Mouse (Mus musculus): ENCODE data around the gene Gm7356. TPM values are rescaled to one million over a fixed set of nuclear protein-coding genes. Genes with fewer than 3 reads are reported as not detected.
"Not testable (repeated sequence)": the region's sequence is repeated elsewhere in the genome, so short reads cannot be mapped to it uniquely, and the experiment has no call there.

The Gm7356 gene
- not detected for polyA plus RNA-seq (2017; shearing (Covaris generic))

DNA sequence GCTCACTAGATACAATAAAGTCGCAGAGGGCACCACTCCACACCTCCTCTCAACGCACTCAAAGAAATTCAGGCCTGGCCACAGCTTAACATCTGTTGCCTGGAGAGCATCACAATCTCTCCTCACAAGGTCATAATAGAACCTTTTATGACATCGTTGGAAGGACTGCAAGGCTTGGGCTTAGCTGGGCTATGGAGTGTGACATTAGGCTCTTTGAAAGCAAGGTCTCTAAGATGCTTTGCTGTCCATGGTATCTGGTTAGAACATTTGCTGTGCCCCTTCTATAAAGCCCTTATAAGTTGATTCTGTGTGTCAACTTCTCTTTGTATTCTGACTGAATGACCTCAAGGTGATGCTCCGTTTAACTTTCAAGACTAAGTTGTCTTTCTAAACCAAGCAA is at the start of gene Gm7356:
Gene Gm7356 (minus strand): TSS at position 101 of the 400 bp plus-strand sequence.
- ATAC-seq = not testable (repeated sequence)

DNA sequence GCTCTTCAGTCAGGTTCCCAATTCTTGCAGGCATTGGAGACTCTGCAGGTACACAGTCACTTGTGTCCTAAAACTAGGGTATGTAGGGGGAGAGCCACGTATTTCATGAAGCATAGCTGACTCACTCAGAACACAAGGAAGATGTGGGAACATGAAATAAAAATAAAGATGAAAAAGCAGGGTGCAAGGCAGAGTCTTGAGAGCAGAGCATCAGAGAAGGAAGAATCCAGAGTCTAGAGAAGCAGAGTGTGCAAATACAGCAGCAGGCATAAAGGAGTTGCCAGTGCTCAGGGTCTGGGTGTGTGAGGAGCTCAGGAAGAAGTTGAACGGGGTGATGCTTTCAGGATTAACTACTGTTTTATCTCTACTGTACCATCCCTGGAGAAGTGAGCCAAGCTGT is 38.4 kb upstream of the Gm7356 start:
- not testable (repeated sequence) for ATAC-seq

DNA sequence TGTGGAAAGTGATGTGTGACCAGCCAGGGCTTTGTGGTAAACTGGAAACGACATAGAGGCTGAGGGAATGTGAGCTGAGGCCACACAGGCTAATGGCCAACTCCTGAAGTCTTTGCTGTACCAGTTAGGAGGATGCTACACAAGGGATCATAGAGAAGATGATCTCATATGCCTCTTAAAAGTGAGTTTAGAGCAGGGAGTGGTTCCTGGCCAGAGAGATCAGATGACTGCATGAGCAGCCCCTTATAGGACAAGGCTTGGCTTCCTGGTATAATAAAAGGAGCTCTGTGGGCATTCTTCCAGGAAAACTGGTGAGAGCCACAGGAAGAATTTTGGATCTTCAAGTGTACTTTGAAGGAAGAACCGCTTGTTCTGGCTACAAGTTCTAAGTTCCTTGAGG is 33.5 kb upstream of the Gm7356 start:
- ATAC-seq = not testable (repeated sequence)

DNA sequence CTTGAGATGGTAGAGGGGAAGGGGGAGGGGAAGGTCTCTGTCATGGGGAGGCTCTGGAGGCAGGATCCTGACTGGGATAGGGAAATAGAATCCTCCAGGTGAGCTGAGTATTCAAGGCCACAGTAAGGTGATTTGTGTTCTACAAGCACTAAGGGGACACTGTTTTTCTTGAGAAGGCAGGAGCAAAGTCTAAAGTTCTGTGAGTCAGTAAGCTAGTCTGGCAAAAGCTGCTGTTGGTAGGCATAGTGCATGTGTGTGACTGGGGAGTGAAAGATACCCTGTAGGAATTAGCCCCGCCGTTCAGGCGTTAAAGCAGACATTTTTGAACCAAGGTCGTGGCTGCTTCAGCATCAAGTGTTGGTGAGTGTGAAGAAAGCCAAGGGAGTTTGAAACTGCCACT is 32.6 kb upstream of the Gm7356 start:
- not testable (repeated sequence) for ATAC-seq

DNA sequence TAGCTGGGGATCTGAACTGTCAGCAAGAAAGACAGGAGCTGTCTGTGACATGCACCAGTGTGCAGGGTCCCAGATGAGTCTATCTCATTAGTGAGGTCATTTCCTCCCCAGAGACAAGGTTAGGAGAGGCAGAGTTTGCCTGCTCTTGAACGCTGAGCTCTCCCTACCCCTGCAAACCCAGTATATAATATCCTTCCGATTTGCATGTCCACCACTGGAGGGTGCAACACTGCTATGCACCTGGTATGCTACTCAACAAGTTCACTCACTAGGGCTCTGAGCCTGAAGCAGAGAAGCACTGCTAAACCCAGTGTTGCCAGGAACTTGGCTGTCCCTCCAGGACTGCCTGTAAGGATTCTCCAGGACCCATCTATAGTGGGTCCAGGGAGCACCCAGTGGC is 10.1 kb downstream of the Gm7356 start:
- not testable (repeated sequence) for ATAC-seq

DNA sequence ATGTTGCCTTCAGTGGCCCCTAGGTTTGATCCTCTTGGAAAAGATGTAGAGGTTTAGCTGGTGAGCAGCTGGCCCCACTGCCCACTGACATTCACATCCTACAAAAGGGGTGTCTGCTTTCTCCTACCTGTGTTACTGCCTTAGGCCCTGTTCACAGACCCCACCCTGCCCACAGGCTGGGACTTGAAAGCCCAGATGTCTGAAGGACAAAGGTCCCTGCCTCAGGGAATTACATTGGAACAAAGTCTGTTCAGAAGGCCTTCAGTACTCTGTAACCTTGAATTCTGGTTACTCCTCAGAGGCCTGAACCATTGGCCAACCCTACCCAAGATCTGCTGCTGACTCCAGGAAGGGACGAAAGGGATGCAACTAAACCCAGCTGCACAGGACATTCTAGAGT is 15.8 kb downstream of the Gm7356 start:
- ATAC-seq = no peak

DNA sequence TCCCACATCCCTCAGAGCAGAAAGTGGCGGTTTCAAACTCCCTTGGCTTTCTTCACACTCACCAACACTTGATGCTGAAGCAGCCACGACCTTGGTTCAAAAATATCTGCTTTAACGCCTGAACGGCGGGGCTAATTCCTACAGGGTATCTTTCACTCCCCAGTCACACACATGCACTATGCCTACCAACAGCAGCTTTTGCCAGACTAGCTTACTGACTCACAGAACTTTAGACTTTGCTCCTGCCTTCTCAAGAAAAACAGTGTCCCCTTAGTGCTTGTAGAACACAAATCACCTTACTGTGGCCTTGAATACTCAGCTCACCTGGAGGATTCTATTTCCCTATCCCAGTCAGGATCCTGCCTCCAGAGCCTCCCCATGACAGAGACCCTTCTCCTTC is 32.7 kb downstream of the Gm7356 start:
- ATAC-seq = not testable (repeated sequence)

DNA sequence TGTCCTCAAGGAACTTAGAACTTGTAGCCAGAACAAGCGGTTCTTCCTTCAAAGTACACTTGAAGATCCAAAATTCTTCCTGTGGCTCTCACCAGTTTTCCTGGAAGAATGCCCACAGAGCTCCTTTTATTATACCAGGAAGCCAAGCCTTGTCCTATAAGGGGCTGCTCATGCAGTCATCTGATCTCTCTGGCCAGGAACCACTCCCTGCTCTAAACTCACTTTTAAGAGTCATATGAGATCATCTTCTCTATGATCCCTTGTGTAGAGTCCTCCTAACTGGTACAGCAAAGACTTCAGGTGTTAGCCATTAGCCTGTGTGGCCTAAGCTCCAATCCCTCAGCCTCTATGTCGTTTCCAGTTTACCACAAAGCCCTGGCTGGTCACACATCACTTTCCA is 33.6 kb downstream of the Gm7356 start:
- not testable (repeated sequence) for ATAC-seq

DNA sequence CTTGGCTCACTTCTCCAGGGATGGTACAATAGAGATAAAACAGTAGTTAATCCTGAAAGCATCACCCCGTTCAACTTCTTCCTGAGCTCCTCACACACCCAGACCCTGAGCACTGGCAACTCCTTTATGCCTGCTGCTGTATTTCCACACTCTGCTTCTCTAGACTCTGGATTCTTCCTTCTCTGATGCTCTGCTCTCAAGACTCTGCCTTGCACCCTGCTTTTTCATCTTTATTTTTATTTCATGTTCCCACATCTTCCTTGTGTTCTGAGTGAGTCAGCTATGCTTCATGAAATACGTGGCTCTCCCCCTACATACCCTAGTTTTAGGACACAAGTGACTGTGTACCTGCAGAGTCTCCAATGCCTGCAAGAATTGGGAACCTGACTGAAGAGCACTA is 38.5 kb downstream of the Gm7356 start:
- not testable (repeated sequence) for ATAC-seq

DNA sequence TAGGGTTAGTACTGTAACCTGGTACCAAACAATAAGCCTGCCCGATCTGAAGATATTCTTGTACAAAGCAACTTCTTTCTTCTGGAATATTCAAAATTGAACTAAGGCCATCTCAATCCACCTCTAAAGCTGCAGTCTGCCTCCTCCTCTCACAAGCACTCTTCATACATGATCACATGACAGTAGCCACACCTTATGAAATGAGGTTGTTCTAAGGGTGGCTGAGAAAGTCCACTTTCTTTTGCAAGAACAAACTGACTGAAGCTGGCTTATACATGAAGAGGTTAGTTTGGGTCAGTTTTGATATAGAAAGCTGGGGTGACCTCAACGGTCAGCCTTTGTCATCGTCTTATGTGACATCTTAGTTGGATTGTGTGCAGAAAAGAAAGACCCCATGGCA is 41.3 kb downstream of the Gm7356 start:
- ATAC-seq = not testable (repeated sequence)

DNA sequence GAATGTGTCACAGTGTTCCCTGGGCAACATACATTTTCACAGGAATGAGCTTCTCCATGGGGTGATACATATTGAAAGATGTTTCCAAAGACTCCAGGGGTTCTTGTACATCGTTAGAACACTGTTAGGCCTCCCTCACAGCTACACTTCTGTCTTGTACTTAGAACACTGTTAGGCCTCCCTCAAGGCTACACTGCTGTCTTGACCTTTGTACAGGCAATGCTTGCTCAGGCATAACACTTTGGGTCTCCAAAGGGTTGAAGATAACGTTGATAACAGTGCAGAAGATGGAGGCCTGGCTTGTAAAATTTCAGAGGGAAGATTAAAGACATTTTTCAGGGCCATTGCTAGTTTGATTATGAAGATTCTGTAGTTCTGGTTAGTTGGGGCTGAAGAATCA is 45.4 kb downstream of the Gm7356 start:
- not testable (repeated sequence) for ATAC-seq

DNA sequence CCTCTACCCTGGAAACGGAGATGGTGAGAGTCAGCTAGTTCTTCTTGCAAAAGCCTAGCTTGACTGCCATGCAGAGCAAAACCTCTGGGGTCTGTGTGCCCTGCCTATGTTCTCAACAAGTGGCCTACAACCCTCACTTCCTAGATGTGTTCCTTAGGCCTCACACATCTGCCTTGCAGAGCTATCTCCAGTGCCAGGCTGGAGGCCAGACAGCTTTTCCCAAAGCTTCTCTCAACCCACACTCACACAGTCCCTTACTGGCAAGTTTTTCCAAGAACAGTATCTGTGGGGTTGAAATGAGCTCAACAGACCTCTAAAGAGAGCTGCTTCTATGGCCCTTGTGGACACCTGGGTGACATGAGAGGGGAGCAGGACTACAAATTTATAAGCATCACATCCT is 51.9 kb downstream of the Gm7356 start:
- not testable (repeated sequence) for ATAC-seq

Other genes with a start within 250 kb of the Gm7356 start
- 1 to 10 TPM; 1.5 to 4.1 TPM for gene Afdn, start 243.2 kb downstream of the Gm7356 start, polyA plus RNA-seq (2017; shearing (Covaris generic))
- gene Tcte2, start 241.9 kb downstream of the Gm7356 start, polyA plus RNA-seq (2017; shearing (Covaris generic)) = not detected
- not detected for gene Gm7168, start 55.3 kb downstream of the Gm7356 start, polyA plus RNA-seq (2017; shearing (Covaris generic))
- not detected for gene Gm7358, start 55.8 kb upstream of the Gm7356 start, polyA plus RNA-seq (2017; shearing (Covaris generic))
- gene Dact2, start 200.6 kb upstream of the Gm7356 start, polyA plus RNA-seq (2017; shearing (Covaris generic)) = not detected

All from CD4-positive, CD25-positive, alpha-beta regulatory T cell, adult 4 months (primary cell).